Mouse (Mus musculus) left cerebral cortex, postnatal 14 days (tissue): ENCODE measurements around the gene Spaca6. TPM values are rescaled to one million over a fixed set of nuclear protein-coding genes. Genes with fewer than 3 reads are reported as not detected.

Source experiments
- DNase-seq, 2 experiments: peaks; one replicate each; pipeline ENCODE4 v3.0.0; 2021 to 2022; ENCODE audit warnings: low spot score in 2 of 2, mixed read lengths in 1 of 2
- intact Hi-C: fragments of 180-260 bp; cut with DNase I; formaldehyde crosslinking; loops from one replicate; pipeline ENCODE4 v1.15.1; 2025
- long read RNA-seq, 2 experiments: library from polyadenylated mRNA; stranded (forward); transcript quantifications; one replicate each; pipeline ENCODE4 v2.0.0; 2021
- total RNA-seq, 2 experiments: library from RNA; stranded (reverse); gene quantifications; 2 replicates each; pipeline ENCODE4 v1.2.3; 2021

The Spaca6 gene
- 10 to 100 TPM; 76.9 to 80.9 TPM for total RNA-seq
- long read RNA-seq, experiment 1, full-length matches to known transcripts = 2 of 5 reads
- long read RNA-seq, experiment 1, partial matches to known transcripts = 0 of 5 reads
- long read RNA-seq, experiment 1, other reads (novel, unspliced or antisense) = 3 of 5 reads
- long read RNA-seq, experiment 2, full-length matches to known transcripts = 2 of 7 reads
- long read RNA-seq, experiment 2, partial matches to known transcripts = 2 of 7 reads
- long read RNA-seq, experiment 2, other reads (novel, unspliced or antisense) = 3 of 7 reads

DNA sequence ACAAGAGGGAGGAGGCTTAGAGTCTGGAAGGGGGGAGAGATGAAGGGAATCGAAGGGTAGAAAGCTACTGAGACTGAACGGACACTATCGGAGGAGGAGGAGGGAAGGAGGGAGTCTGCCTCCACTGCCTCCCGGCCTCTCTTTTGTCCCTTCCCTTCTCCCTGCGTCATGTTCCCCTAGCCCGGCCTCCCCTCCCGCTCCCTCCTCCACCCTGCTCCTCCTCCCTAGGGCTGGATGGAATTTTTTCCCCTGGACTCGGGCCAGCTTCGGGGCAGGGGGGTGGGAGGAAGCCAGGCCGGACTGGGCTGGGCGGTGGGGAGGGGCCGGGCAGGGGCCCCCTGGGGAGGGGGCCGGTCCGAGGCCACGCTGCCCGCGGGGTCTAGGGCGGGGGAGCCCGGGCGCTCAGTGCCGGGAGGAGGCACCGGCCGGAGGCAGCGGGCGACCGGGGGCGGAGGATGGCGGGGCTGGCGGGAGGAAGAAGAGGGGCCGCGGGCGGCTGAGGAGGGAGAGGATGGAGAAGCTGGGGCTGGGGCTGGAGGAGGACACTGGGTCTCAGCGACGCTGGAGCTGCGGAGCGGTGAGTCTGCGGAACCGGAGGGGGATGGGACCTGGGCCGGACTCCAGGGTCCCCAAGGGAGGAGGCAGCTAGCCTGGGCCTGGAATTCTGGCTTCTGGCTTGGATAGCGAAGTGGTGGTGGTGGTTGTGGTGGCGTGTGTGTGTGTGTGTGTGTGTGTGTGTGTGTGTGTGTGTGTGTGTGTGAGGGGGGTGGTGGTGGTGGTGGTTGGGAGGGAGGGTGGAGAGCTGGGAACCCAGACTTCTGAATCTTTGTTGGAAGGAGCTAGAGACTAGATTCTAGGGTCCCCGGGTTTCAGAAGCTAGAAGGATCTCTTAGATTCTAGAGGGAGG lies at the start of gene Spaca6:
Spaca6 (plus strand) TSS at position 408 of the 907 bp plus-strand sequence.
- peak; percentile 85 to 89 for DNase-seq
- intact Hi-C loops = loop anchor here (5.0 to 10.0 kb wide), 2 partner anchors 205 to 452 kb away; partner anchors contain the start of gene Riok2

DNA sequence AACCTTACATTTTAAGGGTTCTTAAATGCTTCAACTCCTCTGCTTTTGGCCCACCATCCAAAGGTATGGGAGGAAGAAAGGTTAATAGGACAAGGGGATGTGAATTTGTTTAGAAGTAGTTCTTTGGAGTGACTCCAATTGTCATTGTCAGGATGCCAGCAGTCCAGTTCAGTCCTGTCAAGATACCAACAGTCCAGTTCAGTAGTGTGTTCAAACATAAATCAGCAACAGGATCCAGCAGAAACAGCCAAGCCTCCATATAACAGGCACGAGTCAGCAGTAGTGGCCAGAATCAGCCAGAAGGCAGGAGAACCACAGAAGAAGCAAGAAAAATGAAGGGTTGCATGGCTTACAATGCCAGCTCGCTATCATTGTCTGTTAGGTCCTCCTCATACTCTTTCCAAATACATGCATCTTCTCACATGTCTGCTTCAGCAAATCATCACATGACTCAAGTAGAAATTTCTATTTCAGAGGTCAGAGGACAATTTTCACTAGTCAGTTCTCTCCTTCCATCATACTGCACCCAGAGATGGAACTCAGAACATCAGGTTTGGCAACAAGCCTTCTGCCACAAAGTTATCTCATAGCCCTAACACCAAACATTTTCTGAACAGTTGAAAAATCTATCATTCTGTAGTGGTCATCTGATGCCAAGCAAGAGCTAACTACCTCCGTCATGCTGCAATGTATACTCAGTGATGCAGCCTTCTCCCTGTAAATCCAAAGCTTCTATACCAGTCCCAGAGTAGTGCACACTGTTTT lies 35.9 kb upstream of the Spaca6 start:
- intact Hi-C loops = no loop called here
- no peak for DNase-seq

DNA sequence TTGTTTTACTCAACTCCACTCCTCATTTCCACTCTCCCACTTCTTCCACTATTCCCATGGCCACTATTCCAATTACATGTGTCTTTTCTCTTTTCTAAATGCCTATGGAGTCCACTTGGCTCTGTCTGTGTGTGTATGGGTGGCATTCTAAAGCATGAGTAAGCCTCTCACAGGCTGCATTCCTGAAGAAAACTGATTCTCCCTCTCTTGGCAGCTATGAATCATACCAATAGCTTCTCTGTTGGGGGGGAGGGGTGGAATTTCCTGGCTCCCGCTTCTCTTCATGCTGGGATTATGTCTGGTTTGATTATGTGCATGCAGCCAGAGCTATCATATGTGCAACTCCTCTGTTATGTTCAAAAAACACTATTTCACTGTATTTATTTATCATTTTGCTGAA lies 34.4 kb upstream of the Spaca6 start:
- peak; percentile 27 to 49 for DNase-seq
- intact Hi-C loops = no loop called here

DNA sequence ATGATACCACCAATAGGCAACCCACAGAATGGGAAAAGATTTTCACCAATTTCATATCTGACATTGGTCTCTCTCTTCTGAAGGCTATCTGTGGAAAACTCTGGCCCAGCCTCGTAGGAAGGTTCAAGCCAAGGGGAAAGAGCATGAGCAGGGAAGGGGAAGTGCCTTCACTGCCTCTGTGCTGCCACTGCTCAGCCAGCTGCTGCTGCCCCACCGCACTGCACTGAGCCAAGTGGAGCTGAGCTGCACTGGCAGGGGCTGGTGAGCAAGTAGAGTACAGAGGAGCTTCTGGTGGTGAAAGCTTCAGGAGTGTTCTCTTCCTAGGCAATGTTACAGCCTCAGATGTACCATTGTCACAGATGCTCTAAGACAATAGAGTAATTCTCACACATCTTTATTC lies 31.4 kb upstream of the Spaca6 start:
- no peak for DNase-seq
- intact Hi-C loops = no loop called here

DNA sequence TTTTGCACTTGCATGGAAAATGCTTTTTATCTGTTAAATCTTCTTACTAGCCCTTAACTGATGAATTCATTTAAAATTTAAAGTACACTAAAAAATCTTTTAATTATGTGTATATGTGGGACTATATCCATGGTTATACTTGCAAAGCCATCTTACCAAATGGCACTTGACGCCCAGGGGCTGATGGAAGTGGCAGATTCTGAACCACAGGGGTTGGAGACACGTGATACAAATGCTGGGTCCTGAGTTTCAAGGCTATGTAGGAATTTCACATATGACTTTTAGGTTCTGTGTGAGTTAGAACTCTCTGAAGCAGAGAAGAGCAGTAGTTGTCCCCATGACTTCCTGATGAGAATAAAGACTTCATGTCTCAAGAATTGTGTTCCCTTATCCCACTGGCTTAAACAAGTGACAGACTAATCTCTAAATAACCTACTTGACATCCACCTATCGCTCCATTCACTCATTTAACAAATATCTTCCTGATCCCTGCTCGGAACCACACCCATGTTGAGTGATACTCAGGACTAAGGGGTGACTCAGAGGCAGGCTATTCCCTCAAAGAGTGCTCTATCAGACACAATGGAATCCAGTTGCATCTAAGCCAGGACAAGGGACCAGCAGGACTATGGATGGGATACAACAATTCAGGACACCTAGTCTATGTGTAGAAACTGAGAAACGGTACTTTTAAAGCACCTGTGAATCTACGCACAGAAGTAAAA lies 3.2 kb upstream of the Spaca6 start:
- DNase-seq = no peak
- intact Hi-C loops = loop anchor here (10.0 kb wide), 1 partner anchor 449 kb away; the partner anchor contains the start of gene Riok2

DNA sequence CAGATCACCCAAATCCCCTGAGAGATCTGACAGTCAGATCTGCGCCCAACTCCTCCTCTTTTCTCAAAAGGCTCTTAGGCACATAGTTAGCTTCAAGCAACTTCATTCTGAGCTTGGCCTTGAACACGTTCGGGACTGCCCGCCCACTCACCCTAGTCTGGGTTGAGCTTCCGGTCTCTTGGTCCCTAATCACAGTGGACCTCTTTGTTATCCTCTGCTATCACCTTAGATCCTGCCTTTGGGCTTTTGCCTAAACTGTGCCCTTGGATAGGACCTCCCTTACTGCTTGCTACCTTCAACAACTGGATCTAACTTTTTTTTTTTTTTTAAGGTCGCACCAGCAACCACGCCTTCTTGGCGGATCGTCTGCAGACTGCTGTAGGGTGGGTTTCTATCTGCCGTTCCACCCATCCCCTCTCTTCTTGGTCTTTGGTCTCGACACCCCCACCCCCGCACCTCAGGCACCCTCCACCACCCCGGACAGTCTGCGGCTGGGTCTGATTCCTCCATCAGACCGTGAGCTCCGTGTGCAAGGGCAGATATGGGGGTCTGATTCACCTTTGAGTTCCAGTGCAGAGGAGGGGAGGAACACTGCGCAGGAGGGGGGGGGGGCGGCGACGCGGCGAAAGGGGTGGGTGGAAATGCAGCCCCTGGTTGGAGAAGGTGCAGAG lies 902 bp upstream of the Spaca6 start:
- no peak for DNase-seq
- intact Hi-C loops = loop anchor here (5.0 to 10.0 kb wide), 2 partner anchors 204 to 451 kb away; partner anchors contain the start of gene Riok2

DNA sequence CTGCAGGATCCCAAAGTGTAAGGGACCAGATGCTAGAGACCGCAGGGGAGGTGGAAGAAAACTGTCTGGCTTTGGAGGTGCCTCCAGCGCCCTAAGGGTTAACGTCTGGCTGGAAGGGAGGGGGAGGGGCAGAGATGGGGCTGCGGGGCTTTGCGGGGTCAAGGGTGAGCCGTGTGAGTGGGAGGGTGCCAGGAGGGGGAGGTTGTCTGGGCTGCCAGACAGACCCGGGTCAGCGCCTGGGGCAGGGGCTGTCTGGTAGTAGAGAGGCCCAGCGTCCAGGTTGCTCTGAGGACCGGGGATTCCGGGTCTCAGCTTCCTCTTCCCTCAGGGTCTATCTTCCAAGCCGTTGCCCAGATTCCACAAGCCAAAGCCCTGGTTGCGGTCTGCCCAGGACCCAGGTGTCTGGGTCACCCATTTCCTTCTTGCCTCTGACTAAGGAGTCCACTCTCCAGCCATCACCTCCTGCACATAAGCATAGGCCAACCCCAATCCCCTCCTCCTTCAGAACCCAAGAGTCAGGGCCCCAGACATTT lies 766 bp downstream of the Spaca6 start:
- peak; percentile 56 to 59 for DNase-seq
- intact Hi-C loops = loop anchor here (5.0 to 10.0 kb wide), 2 partner anchors 205 to 453 kb away; partner anchors contain the start of gene Riok2

DNA sequence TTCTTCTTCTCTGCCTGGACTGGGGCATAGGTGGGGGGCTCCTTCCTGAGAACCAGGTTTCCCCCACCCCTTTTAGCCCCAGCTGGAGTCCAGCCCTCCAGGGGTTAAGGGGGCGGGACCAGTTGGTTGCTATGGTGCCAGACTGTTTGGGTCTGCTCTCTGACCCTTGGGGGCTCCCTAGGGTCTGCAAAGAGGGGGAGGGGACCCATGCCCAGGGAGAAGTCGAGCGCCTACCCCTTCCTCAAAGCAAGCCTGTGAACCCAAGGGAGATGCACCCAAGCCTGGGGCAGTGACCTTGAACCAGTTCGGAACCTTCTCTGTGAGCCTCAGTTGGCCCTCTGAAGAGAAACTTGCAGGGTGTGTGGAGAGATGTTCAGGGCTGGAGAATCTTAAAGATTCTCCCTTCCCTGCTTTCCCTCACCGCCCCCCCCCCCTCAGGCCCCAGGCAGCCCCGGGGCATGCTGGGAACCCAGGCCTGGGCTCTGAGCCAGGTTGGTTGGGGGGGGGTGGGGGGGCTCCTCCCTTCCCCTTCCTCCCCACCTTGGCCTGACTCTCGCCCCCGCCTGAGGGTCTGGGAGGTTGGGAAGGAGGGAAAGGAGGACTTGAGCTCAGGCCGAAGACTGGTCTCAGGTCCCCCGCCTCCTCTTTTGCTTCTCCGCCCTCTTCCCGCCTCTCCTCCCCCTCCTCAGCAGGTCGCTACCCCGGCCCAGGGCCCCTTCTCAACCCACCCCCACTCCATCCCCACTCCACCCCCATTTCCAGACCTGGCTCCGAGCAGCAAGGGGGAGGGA lies 1.4 kb downstream of the Spaca6 start:
- peak in 1 of 2 experiments; percentile 28 for DNase-seq
- intact Hi-C loops = loop anchor here (5.0 to 10.0 kb wide), 2 partner anchors 206 to 454 kb away; partner anchors contain the start of gene Riok2

DNA sequence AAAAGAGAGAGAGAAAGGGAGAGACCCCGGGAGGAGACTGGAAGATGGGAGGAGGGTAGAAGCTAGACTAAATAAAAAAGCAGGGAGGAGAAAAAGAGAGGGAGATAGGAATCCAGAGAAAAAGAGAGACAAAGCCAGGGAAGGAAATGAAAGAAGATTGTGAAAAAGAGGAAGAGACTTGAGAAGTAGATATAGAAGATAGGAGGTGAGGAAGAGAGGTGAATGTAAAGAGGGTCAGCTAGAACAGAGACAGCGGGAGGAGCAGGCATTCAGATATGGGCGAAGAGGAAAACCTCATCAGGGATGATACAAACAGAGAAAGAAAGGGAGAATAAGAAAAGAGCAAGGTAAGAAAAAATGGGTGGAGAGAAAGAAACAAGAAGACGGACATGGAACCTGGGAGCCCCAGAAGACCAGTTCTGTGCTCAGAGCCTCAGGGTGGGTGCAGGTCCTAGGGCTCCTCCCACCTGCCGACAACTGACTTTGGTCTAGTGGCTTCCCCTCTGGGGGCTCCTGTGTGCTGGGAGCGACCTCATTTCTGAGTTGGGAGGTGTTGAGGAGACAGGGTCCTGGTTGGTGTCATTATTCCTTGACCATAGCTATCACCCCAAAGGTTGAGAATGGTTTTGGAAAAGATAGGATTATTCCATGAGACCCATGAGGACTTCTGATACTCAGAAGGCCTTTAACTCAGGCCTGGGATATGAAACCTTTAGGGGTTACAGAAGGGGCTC lies 2.3 kb downstream of the Spaca6 start:
- DNase-seq = no peak
- intact Hi-C loops = loop anchor here (5.0 to 10.0 kb wide), 2 partner anchors 207 to 454 kb away; partner anchors contain the start of gene Riok2

DNA sequence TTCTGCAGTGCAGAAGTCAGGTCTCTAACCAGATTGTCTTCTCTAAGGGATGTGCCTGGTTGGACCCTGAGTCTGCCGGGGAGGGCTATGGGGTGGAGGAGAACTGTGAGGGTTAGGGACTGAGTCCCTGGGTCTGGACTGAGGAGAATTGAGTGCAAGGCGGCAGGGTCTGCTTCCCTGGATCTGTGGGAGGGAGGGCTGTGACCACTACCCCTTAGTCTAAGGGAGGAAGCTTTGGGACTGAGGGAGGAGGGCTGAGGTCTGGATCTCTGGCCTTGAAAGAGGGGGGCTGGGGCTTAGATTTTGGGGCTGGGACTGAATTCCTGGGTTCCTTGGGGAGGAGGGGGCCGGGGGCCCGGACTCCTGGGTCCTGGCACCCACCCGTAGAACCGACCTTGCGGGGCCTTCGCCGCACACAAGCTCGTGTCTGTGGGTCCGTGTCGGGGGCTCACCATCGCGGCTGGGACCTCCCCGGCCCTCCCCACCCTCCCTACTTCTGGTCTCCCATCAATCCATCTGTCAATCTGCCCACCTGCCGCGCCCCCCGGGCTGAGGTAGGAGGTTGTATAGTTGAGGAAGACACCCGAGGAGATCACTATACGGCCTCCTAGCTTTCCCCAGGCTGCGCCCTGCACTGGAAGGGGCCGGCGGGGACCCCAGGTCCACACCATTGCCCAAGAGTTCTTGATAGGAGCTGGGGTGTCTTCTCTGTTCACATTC lies 3.0 kb downstream of the Spaca6 start:
- intact Hi-C loops = loop anchor here (5.0 to 10.0 kb wide), 2 partner anchors 208 to 455 kb away; partner anchors contain the start of gene Riok2
- DNase-seq = no peak

DNA sequence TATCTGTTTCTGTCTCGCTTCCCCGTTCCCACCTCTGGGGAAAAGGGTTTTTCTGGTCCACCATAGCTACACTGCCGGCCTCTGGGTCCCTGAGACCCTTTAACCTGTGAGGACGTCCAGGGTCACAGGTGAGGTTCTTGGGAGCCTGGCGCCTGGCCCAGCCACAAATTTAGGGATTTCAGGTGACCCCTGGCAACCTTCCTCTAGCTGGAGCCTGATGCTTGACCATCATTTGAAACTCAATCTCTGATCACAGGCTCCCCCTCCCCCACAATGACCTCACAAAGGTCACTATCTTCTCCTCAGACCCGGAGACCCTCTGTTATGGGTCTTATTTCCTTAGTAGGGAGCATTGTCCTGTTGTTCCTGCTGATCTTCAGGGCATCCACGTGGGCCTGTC lies 3.8 kb downstream of the Spaca6 start:
- intact Hi-C loops = no loop called here
- no peak for DNase-seq

DNA sequence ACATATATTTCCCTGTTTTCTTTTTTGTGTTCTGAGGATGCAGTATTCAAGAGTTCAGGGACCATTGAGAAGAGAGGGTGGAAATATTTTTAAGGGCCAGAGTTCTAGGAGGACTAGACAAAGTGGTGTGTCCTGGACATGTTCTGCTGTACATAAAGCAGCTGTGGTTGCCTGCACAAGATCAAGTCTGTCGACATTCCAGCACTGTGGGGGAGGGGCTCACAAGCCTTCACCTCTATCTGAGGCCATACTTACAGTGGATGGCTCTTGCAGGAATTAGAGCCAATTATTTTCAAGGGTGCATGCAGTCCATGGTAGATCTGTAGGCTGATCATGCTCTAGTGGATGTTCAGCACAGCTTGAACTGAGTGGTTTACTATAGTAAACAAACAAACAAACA lies 7.9 kb downstream of the Spaca6 start:
- intact Hi-C loops = no loop called here
- DNase-seq = no peak

DNA sequence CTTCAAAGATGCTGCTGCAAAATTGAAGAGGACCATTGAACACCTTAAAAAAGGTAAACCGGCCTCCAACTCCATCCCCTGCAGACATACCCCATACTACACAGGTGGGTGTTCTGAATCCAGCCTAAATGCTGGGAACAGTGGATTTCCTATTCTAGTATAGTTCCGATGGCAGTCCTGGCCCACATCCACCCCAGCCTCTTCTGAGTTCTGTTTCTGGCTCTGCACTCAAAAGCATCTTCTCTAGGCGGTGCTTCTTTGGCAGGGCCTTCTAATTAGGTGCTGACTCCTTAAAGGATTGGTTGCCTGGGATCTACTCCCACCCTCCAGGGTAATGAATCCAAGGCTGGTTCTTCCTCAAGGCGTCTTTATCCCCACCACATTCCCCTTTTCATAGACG lies 9.1 kb downstream of the Spaca6 start:
- DNase-seq = no peak
- intact Hi-C loops = no loop called here

DNA sequence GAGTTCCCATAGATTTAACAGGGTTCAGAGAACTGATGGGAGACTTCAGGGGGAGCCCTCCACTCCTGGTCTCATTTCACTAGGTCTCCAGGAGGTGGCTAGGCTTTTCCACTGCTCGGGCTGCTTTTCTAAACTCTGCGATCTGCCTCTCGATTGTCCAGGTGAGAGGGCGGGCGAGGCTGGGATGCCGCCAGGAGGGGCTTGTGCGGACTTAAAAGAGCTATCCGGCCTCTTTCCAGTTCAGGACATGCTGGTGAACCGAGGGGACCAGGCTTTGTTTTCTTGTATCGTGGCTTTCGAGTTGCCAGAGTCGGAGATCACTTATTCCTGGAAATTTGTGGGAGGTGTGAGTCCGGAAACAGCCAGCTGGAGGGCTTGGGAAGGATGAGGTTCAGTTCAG lies 10.5 kb downstream of the Spaca6 start:
- intact Hi-C loops = no loop called here
- no peak for DNase-seq

DNA sequence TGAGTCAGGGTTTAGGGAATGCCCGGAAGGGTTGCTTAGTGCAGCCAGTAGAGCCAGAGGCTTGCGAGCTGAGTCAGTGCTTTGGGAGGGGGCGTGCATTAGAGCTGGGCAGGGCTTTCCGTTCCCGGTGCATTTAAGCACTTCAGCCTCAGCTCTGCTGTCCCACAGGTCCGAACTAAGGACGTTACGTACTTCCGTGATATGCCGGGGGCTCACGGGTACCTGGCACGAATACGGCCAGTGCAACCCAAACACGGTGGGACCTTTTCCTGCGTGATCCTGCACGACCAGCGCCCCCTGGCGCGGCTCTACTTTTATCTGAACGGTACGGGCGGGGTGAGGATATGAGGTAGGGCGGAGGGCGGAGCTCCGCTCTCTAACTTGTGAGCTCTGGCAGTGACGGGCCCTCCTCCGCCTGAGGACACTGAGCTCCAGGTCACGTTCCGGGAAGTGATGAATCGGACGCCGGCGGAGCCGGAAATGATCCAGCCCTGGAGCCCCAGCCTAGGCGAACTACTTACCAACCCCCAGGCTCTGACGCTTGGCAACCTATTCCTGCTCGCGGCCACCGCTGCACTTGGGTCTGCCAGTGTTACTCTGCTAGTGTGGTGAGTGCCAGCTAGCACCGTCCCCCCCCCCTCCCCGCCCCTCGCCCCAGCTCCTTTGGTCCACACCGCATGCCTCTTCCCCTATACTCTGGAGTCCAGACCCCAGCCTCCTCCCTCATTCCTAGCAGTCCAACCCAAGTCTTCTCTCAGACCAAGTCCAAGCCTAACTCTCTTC lies 11.2 kb downstream of the Spaca6 start:
- intact Hi-C loops = no loop called here
- DNase-seq = peak; percentile 96
